Mouse (Mus musculus) spleen, postnatal 36 days (tissue): Measurements from ENCODE around the gene V1ra8.
"Not testable (repeated sequence)": the region's sequence is repeated elsewhere in the genome, so short reads cannot be mapped to it uniquely, and the experiment has no call there.

Source experiments
- DNase-seq, 2 experiments: peaks; one replicate each; pipeline ENCODE4 v3.0.0; 2022; ENCODE audit warnings: low spot score in 2 of 2, mixed read lengths in 1 of 2

V1ra8 gene

DNA sequence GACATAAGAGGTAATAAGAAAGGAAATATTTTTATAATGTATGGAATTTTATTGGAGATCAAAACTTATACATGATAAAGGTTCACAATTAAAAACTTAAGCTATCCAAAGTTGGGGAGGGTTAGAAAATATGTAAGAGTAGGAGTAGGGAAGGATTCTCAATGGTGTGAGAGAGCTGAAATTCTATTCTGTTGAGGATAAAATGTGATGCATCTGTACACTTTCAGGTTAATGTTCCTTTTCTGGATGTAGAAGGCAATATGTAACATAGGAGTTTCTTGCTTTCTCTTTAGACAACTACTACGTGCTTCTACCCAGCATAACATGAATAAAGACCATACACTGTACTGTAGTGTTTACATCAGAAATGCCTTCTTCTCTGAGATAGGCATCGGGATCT, at the start of gene V1ra8:
V1ra8 (plus strand) TSS at position 301 of the 400 bp plus-strand sequence.
- DNase-seq, result not testable (repeated sequence)

DNA sequence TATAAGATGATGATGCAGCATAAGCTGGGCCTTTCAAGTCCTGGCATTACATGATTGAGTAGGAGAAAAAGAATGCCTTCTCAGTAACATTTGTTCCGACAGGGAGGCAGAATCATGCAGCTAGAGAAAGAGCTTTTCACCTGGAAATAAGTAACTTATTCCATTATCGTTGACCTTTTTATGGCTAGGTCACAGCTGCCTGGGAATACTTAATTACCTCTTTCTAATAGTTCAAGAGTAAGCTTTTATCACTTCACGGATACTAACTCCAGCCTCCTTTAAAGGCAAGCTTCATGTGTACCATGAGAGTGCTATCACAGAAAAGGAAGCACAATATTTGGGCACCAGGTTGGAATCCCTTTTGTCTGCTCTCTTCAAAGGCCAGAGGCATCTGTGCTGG, 42.5 kb upstream of the V1ra8 start:
- no peak for DNase-seq

DNA sequence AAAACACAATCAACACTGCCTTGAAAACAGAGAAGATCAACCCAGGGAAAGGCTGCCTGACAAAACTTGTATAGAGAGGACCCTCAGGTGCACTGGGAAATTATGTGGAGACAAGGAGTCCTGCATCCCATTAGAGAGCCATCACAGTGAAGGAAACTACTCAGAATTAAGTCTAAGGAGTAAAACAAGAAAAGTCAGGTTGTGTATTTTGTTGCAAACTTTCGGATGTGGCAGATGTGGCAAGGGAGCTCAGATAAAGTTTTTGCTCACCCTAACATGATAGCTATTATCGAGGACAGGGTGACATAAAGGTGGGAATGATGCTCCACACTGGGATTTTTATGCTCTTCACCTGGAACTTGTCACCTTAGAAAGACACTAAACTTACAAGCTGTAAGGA, 28.1 kb upstream of the V1ra8 start, which contains the start of gene Vmn1r52:
Vmn1r52 (plus strand) TSS at position 301 of the 400 bp plus-strand sequence.
- DNase-seq, result no peak

DNA sequence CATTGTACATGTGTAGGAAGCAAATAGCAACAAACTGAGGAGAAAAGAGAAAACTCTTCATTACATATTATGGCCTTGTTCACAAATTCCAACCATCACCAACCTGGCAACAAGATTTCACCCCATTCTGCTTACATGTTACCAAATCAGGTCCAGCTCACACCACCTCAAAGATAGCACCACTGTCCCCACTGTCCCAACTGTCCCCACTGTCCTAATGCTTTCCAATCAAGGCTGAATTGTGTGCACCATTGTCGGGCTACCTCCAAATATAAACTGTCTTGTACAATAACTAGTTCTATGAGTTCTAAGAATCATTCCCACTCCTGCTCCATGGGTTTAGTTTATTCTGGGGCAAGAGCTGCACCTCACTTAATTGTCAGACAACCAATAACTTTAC, 21.7 kb downstream of the V1ra8 start, which contains the start of gene Vmn1r53:
Vmn1r53 (minus strand) TSS at position 101 of the 400 bp plus-strand sequence.
- DNase-seq, result no peak

DNA sequence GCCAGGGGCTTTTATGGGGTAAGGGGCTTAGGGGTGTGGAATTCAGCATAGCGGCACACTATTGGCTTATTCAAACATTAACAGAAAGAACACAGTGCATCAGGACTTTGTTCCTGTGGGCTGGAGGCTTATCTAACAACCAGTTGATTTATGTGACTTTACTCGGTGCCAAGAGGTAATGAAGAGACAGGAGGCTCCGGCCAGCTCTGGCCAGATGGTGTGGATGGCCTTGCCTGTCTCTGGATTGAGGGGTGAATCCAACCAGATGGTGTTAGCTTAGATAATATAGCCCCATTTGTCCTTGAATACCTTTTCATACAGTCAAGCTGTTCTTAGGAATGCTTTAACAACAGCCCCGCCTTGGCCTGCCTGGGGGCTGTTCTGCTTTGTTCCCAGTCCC, 29.5 kb downstream of the V1ra8 start:
- DNase-seq, result not testable (repeated sequence)

DNA sequence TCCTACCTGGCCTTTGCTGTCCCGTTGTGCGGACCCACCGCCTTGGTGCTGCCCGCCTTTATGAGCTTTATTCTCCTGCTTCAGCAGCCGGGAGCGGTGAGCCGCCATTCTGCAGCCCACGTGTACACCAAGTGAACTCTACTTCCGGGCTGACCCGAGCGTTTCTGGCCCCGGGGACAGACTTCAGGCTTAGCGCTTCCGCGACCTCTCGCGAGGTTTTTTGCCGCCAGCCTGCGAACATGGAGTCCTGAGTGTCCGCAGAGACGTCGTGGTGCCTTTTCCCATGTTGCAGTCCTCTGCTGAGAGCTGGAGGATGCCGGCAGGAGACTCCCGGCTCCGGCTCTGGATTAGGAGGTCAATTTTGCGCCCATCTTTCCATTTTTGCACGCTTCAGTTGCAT, 30.1 kb downstream of the V1ra8 start:
- DNase-seq, result no peak

DNA sequence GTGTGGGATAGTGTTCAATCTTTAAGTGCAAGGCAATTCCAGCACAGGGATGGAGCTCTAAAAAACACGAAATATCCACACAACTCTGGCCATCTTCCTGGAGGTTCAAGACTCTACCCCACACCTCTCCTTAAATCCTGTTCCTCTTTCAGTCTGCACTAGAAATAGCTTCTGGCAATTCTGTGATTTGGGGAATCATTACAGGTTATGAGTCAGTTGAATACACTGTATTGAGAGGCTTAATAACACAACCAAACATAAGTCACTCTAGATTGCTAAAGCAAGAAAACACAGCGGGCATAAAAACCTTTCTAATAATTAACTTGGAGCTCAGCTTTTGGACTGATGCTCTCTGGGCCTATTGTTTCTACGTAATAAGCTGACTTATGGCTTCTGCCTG, 41.4 kb downstream of the V1ra8 start:
- DNase-seq, result no peak

DNA sequence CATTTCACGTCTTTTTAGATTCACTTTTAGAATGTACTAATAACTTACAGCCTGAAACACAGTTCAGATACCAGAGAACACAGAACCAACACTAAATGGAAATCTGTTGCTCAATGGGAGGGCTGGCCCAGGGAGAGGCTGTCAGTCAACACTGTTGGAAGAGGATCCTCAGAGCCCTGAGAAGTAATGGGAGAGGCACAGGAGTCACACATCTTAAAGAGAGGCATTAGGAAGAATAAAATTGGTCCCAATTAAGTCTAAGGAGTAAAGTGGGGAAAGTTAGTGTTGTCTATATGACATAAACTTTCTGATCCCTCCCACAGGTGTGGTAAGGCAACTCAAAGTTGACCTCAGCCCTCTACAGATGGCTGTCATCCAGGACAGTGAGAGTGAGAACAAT, 43.4 kb downstream of the V1ra8 start, which contains the start of gene Vmn1r54:
Vmn1r54 (plus strand) TSS at position 301 of the 400 bp plus-strand sequence.
- no peak for DNase-seq
